Mouse (Mus musculus) ES-E14 (cell line): ENCODE measurements around the gene Pip4k2a. TPM values are rescaled to one million over a fixed set of nuclear protein-coding genes. Genes with fewer than 3 reads are reported as not detected.

Experiments
- DNase-seq: peaks from one replicate; pipeline ENCODE4 v3.0.0-alpha.2; 2013; ENCODE audit warnings: low read depth, low spot score
- H3K27ac ChIP-seq: 2 replicates; pipeline ENCODE4 v1.5.1; 2012; ENCODE audit warnings: low read depth, mild to moderate bottlenecking, low read length, moderate library complexity, mixed read lengths; ENCODE audit not compliant: poor library complexity, insufficient read depth, severe bottlenecking
- H3K36me3 ChIP-seq: 2 replicates; pipeline ENCODE4 v1.6.1; 2012; ENCODE audit warnings: mild to moderate bottlenecking, low read length, moderate library complexity, mixed read lengths; ENCODE audit not compliant: control insufficient read depth, poor library complexity, insufficient read depth, severe bottlenecking
- H3K4me1 ChIP-seq, 2 experiments: fragments of 150-350 bp in 1 of 2; sonication (generic) in 1 of 2; 2 replicates each; pipeline ENCODE4 v1.6.1; 2012; ENCODE audit warnings: low read length in 2 of 2, mild to moderate bottlenecking in 1 of 2, mixed read lengths in 1 of 2; ENCODE audit not compliant: control insufficient read depth in 2 of 2, insufficient read depth in 2 of 2, poor library complexity in 1 of 2
- H3K4me3 ChIP-seq, 2 experiments: fragments of 150-350 bp in 1 of 2; sonication (generic) in 1 of 2; 2 replicates each; pipeline ENCODE4 v1.5.1; 2012; ENCODE audit warnings: low read length in 2 of 2, low read depth in 1 of 2, mild to moderate bottlenecking in 1 of 2, mixed read lengths in 1 of 2; ENCODE audit not compliant: insufficient read depth in 1 of 2, poor library complexity in 1 of 2, severe bottlenecking in 1 of 2
- H3K9ac ChIP-seq: 2 replicates; pipeline ENCODE4 v1.6.1; 2012; ENCODE audit warnings: low read depth, mild to moderate bottlenecking, low read length, mixed read lengths; ENCODE audit not compliant: poor library complexity, insufficient read depth, severe bottlenecking
- H3K9me3 ChIP-seq: fragments of 150-350 bp; sonication (generic); 2 replicates; pipeline ENCODE4 v1.6.1; 2012; ENCODE audit warnings: low read depth, mild to moderate bottlenecking, low read length; ENCODE audit not compliant: control insufficient read depth, insufficient read depth
- CHD2 ChIP-seq: IDR thresholded peaks from 2 replicates; pipeline ENCODE4 v1.6.1; 2014; ENCODE audit warnings: mild to moderate bottlenecking, low read depth, low read length, inconsistent platforms
- HCFC1 ChIP-seq: IDR thresholded peaks from 2 replicates; pipeline ENCODE4 v1.6.1; 2012; ENCODE audit warnings: low read length, inconsistent platforms, borderline replicate concordance; ENCODE audit not compliant: insufficient read depth
- MAFK ChIP-seq: IDR thresholded peaks from 2 replicates; pipeline ENCODE4 v1.6.1; 2014; ENCODE audit warnings: mild to moderate bottlenecking, low read depth, low read length, inconsistent platforms; ENCODE audit not compliant: insufficient read depth
- ZC3H11A ChIP-seq: IDR thresholded peaks from 2 replicates; pipeline ENCODE4 v1.6.1; 2012; ENCODE audit warnings: low read depth, mild to moderate bottlenecking, inconsistent platforms, low read length, borderline replicate concordance
- ZNF384 ChIP-seq: IDR thresholded peaks from 2 replicates; pipeline ENCODE4 v1.6.1; 2012; ENCODE audit warnings: low read depth, low read length, inconsistent platforms
- in situ Hi-C, 2 experiments: fragments of 600-800 bp; cut with MboI; formaldehyde crosslinking; loops; one replicate each; pipeline ENCODE4 v1.15.1; 2025; ENCODE audit warnings: low sequenced_read_pairs in 2 of 2, inconsistent platforms in 1 of 2; ENCODE audit not compliant: unreplicated experiment in 2 of 2
- total RNA-seq: library from RNA; depleted of rRNA; stranded (reverse); fragments of 300-350 nt; gene quantifications from 2 replicates; pipeline ENCODE4 v1.2.3, GENCODE M21; 2012

Gene Pip4k2a
- total RNA-seq, 1 experiment, result 3.0 TPM

- H3K36me3 ChIP-seq, result no peaks in the 10 kb centered on the region
- in situ Hi-C loops, result no loop called here
- no peak overlapping the region for H3K27ac ChIP-seq
- no peak for DNase-seq
- H3K4me3 ChIP-seq, result no peak overlapping the region
- no peak overlapping the region for H3K9ac ChIP-seq
- TF ChIP-seq ZC3H11A (no peak), ZNF384 (no peak), HCFC1 (no peak), MAFK (no peak), CHD2 (no peak)
- H3K9me3 ChIP-seq, result no peaks in the 10 kb centered on the region
- peaks cover 9 to 17% of the 10 kb centered on the region in 2 experiments; a peak in 2 of 4 replicates for H3K4me1 ChIP-seq
Observed at GRCm38 (mm10) chr2:18910209-18910608, 87.7 kb downstream of the Pip4k2a start.

DNA sequence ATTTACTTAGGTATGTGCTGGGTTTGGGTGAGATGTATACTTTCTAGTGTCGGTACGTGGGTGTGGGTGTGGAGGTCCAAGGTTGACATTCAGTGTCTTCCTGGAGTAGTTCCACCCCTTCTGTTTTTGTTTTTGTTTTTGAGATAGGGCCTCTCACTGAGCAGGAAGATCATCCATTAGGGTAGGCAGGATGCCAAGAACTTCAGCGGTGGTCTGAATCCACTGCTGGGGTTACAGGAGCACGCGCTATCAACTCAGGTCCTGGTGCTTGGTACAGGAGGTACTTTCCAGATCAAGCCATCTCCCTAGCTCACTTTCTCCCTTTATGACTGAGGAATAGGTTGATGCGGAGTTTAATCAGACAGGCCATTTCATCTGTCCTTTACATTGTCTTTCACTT, 88.2 kb downstream of the Pip4k2a start:
- in situ Hi-C loops, result no loop called here
- Histone ChIP-seq H3K4me3 (no peak overlapping the region), H3K4me1 (peaks cover 9 to 17% of the 10 kb centered on the region in 2 experiments; a peak in 2 of 4 replicates), H3K9me3 (no peaks in the 10 kb centered on the region), H3K9ac (no peak overlapping the region), H3K36me3 (no peaks in the 10 kb centered on the region), H3K27ac (no peak overlapping the region)
- TF ChIP-seq HCFC1 (no peak), ZNF384 (no peak), MAFK (no peak), ZC3H11A (no peak), CHD2 (no peak)
- no peak for DNase-seq

GRCm38 (mm10) chr2:18907269-18907668, 90.7 kb downstream of the Pip4k2a start:
- H3K4me1 ChIP-seq, result peaks cover 7 to 11% of the 10 kb centered on the region in 2 experiments; a peak in 1 of 4 replicates
- H3K4me3 ChIP-seq, result no peak overlapping the region
- H3K36me3 ChIP-seq, result no peaks in the 10 kb centered on the region
- no peak overlapping the region for H3K27ac ChIP-seq
- no peak overlapping the region for H3K9ac ChIP-seq
- in situ Hi-C loops, result no loop called here
- no peak for DNase-seq
- TF ChIP-seq HCFC1 (no peak), ZNF384 (no peak), CHD2 (no peak), MAFK (no peak), ZC3H11A (no peak)
- no peaks in the 10 kb centered on the region for H3K9me3 ChIP-seq

DNA sequence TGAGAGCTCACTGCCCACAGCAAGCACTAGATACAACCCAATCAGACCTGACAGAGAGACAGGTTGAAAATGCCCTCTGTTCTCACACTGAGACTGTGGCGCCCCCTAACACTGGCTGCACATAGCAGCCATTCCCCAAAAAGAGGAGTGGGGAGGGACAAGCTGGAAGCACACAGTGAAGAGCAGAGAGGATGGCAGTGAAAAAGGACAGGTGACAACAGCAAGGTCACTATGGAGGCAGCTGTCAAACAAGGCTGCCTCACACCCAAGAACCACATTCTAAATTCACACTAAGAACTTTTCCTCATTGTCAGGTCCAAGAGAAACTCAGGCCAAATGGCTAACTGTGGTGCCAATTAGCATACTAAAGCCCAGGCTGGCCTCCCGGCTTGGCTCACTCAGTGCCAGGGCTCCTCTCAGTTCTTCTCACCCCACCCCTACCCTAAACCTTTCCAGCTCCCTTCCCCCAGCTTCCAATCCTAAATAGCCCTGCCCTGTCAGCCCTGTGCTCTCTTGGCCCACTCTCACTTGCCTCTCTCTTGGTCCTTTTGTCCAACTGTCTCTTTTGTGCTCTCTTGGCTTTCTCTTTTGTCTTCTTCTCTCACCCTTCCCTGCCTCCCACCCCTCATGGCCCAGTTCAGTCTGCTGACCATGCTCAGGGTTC, 91.4 kb downstream of the Pip4k2a start:
- no peak overlapping the region for H3K9ac ChIP-seq
- H3K9me3 ChIP-seq, result no peaks in the 10 kb centered on the region
- TF ChIP-seq CHD2, result no peak
- TF ChIP-seq ZC3H11A, result no peak
- no peak for TF ChIP-seq ZNF384
- TF ChIP-seq MAFK, result no peak
- peaks cover 7 to 9% of the 10 kb centered on the region in 2 experiments; a peak in 1 of 4 replicates for H3K4me1 ChIP-seq
- H3K36me3 ChIP-seq, result no peaks in the 10 kb centered on the region
- no peak for DNase-seq
- no peak overlapping the region for H3K4me3 ChIP-seq
- no peak overlapping the region for H3K27ac ChIP-seq
- in situ Hi-C loops, result no loop called here
